Mouse (Mus musculus) embryonic facial prominence, embryonic 12.5 days (tissue): ENCODE results near the gene 4933402J07Rik. TPM values are rescaled to one million over a fixed set of nuclear protein-coding genes. Genes with fewer than 3 reads are reported as not detected.

Source experiments
- ATAC-seq: fragments of 200-750 bp; cut with Nextera tagmentation; 2 replicates; pipeline ENCODE4 v1.8.0; 2017; ENCODE audit not compliant: insufficient number of reproducible peaks, insufficient read depth, low FRiP score, low TSS enrichment
- H3K27ac ChIP-seq: fragments of 300-500 bp; sonication (generic); 2 replicates; pipeline ENCODE4 v1.5.1; 2016; ENCODE audit warnings: mild to moderate bottlenecking
- H3K27me3 ChIP-seq: fragments of 300-500 bp; sonication (generic); 2 replicates; pipeline ENCODE4 v1.6.1; 2016; ENCODE audit warnings: mild to moderate bottlenecking, moderate library complexity
- H3K36me3 ChIP-seq: fragments of 300-500 bp; sonication (generic); 2 replicates; pipeline ENCODE4 v1.6.1; 2016; ENCODE audit warnings: mild to moderate bottlenecking
- H3K4me1 ChIP-seq: fragments of 300-500 bp; sonication (generic); 2 replicates; pipeline ENCODE4 v1.6.1; 2016
- H3K4me2 ChIP-seq: fragments of 300-500 bp; sonication (generic); replicated peaks from 2 replicates; pipeline ENCODE4 v1.6.1; 2016; ENCODE audit warnings: mild to moderate bottlenecking, moderate library complexity
- H3K4me3 ChIP-seq: fragments of 300-500 bp; sonication (generic); 2 replicates; pipeline ENCODE4 v1.5.1; 2016; ENCODE audit warnings: mild to moderate bottlenecking
- H3K9ac ChIP-seq: fragments of 300-500 bp; sonication (generic); 2 replicates; pipeline ENCODE4 v1.6.1; 2016; ENCODE audit warnings: mild to moderate bottlenecking, moderate library complexity
- H3K9me3 ChIP-seq: fragments of 300-500 bp; sonication (generic); 2 replicates; pipeline ENCODE4 v1.6.1; 2016; ENCODE audit warnings: mild to moderate bottlenecking, moderate library complexity
- WGBS: fragments of 180-500 bp; shearing (Covaris S2); methylation state at CpG from one replicate; pipeline ENCODE4 v1.1.7; 2016; 5-methylcytosine and 5-hydroxymethylcytosine counted together
- polyA plus RNA-seq: library from polyadenylated mRNA; unstranded; fragments of >200 nt; fragmentation: Nextera tagmentation; extraction: Ambion mirVana; gene quantifications from 2 replicates; pipeline ENCODE4 v1.2.1, GENCODE M21; 2016

Gene 4933402J07Rik
- polyA plus RNA-seq, 1 experiment from 2014 or later, result not detected

DNA sequence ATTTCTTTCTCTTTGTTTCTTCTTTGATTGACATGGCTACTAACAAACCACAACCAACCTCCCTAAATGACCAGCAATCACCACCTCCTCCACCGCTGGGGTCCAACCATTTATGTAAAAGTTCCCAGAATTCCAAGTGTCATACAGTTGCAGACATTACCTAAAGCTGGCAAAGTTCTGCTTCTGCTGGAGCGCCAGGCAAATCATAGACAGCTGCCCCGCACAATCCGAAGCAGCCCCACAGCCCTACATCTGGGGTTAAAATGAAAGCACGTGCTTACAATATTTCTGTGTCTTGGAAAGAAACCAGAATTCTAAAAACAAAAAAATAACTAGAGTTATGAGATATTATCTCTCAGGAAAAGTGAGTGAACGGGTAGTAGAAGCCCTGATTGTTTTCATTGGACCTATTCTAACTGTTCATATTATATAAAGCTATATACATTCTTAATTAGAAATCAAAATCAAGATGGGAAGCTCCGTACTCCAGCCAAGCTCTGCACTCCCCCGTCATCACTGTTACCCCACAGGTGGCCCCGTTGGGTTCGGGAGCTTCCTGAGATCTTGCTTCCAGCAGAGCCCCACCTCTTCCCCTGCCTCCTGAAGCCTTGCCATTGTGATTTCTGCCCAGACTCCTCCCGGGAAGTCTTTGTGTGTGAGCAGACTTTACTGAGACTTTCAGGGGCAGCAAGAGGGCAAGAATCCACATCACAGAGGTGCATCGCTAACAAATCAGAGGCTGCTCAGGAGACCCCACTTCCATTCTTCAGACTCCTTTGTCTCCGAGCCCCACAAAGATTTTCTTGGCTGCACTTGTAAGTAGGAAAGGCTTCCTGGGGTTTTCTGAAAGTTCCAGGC, 6.3 kb downstream of the 4933402J07Rik start:
- peak overlapping the region; percentile 30 for H3K4me3 ChIP-seq
- 0 out of 2 replicates have a peak, but pooled peaks cover 4% of the 10 kb centered on the region for H3K27me3 ChIP-seq
- peaks cover 16% of the 10 kb centered on the region; the same call in 1 of the 2 replicates for H3K4me1 ChIP-seq
- H3K36me3 ChIP-seq, result no peaks in the 10 kb centered on the region
- ATAC-seq, result no peak
- WGBS, result 19% methylated on average over 13 of the region's 13 CpGs
- H3K9me3 ChIP-seq, result no peaks in the 10 kb centered on the region
- peak overlapping the region; percentile 49 for H3K4me2 ChIP-seq
- H3K9ac ChIP-seq, result peak overlapping the region; percentile 25; the same call in 1 of the 2 replicates
- H3K27ac ChIP-seq, result peak overlapping the region; percentile 52

DNA sequence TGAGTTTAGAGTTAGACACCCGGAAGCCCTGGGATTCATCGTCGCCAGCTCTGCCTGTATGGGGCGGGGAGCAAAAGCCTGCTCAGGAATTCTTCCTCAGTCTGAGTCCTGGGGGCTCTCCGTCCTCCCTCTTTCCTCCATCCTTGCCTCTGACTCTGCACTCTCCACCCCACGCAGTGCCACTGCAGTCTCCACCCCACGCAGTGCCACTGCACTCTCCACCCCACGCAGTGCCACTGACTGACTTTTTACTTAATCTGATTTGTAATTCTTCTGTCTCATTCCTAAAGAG, 6.9 kb downstream of the 4933402J07Rik start:
- ATAC-seq, result peak; percentile 48; the same call in 1 of the 2 replicates
- peak overlapping the region; percentile 25; the same call in 1 of the 2 replicates for H3K9ac ChIP-seq

GRCm38 (mm10) chr8:87570880-87571279, 7.2 kb downstream of the 4933402J07Rik start:
- peak overlapping the region; percentile 49 for H3K4me2 ChIP-seq
- H3K9ac ChIP-seq, result peak overlapping the region; percentile 25; the same call in 1 of the 2 replicates
- H3K4me3 ChIP-seq, result peak overlapping the region; percentile 30
- 5% methylated on average over 7 of the region's 7 CpGs for WGBS
- peaks cover 16% of the 10 kb centered on the region; the same call in 1 of the 2 replicates for H3K4me1 ChIP-seq
- H3K27ac ChIP-seq, result peak overlapping the region; percentile 52; the same call in 1 of the 2 replicates
- H3K36me3 ChIP-seq, result no peaks in the 10 kb centered on the region
- H3K27me3 ChIP-seq, result 0 out of 2 replicates have a peak, but pooled peaks cover 4% of the 10 kb centered on the region
- H3K9me3 ChIP-seq, result no peaks in the 10 kb centered on the region
- no peak for ATAC-seq

More for the DNA sequence above, 6.9 kb downstream of the 4933402J07Rik start:
- H3K36me3 ChIP-seq, result no peaks in the 10 kb centered on the region
- no peaks in the 10 kb centered on the region for H3K9me3 ChIP-seq
- H3K4me1 ChIP-seq, result peaks cover 16% of the 10 kb centered on the region; the same call in 1 of the 2 replicates
- H3K27me3 ChIP-seq, result 0 out of 2 replicates have a peak, but pooled peaks cover 4% of the 10 kb centered on the region
- peak overlapping the region; percentile 49 for H3K4me2 ChIP-seq
- 2% methylated on average over 8 of the region's 8 CpGs for WGBS
- H3K4me3 ChIP-seq, result peak overlapping the region; percentile 30
- peak overlapping the region; percentile 52 for H3K27ac ChIP-seq

- 3% methylated on average over 2 of the region's 2 CpGs for WGBS
- H3K9ac ChIP-seq, result no peak overlapping the region
- ATAC-seq, result no peak
Measured at GRCm38 (mm10) chr8:87594272-87594671, 30.6 kb downstream of the 4933402J07Rik start.

GRCm38 (mm10) chr8:87602731-87603130, 39.1 kb downstream of the 4933402J07Rik start:
- Histone ChIP-seq H3K9me3 (no peaks in the 10 kb centered on the region), H3K4me2 (no peak overlapping the region), H3K27me3 (no peaks in the 10 kb centered on the region; the same call in 1 of the 2 replicates), H3K4me1 (no peaks in the 10 kb centered on the region), H3K4me3 (no peak overlapping the region), H3K9ac (no peak overlapping the region), H3K27ac (no peak overlapping the region), H3K36me3 (no peaks in the 10 kb centered on the region)
- ATAC-seq, result no peak
- WGBS, result 77% methylated on average over 2 of the region's 2 CpGs

More at GRCm38 (mm10) chr8:87594272-87594671, 30.6 kb downstream of the 4933402J07Rik start:
- Histone ChIP-seq H3K9me3 (no peaks in the 10 kb centered on the region), H3K27me3 (no peaks in the 10 kb centered on the region), H3K4me2 (no peak overlapping the region), H3K36me3 (no peaks in the 10 kb centered on the region), H3K27ac (no peak overlapping the region), H3K4me1 (no peaks in the 10 kb centered on the region), H3K4me3 (no peak overlapping the region)

DNA sequence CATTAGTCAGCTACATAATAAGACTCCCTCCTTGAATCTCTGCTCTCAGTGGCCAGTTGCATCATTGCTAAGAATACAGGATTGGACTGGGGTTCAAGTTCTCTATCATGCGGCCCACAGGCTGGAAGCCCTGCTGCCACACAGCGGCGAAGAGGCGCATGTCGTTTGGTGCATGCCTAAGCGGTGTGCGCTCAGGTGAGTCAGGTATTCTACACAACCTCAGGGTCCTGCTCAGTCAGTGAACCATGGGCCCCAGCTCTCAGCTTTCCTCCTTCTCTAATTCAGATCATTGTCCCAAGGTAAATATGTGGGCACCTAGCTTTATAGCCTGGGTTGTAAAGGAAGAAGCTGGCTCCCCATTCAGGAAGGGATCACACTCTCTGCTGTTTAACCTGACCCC, 45.5 kb downstream of the 4933402J07Rik start:
- H3K4me1 ChIP-seq, result no peaks in the 10 kb centered on the region
- H3K4me3 ChIP-seq, result no peak overlapping the region
- WGBS, result 93% methylated on average over 7 of the region's 7 CpGs
- no peak overlapping the region for H3K4me2 ChIP-seq
- H3K36me3 ChIP-seq, result no peaks in the 10 kb centered on the region
- H3K27me3 ChIP-seq, result no peaks in the 10 kb centered on the region
- no peaks in the 10 kb centered on the region for H3K9me3 ChIP-seq
- H3K9ac ChIP-seq, result no peak overlapping the region
- ATAC-seq, result no peak
- no peak overlapping the region for H3K27ac ChIP-seq

- Histone ChIP-seq H3K36me3 (no peaks in the 10 kb centered on the region), H3K4me3 (no peak overlapping the region), H3K4me1 (no peaks in the 10 kb centered on the region), H3K9me3 (no peaks in the 10 kb centered on the region), H3K27me3 (no peaks in the 10 kb centered on the region), H3K4me2 (no peak overlapping the region), H3K9ac (no peak overlapping the region), H3K27ac (no peak overlapping the region)
- 83% methylated on average over 4 of the region's 4 CpGs for WGBS
- ATAC-seq, result no peak
Measured at GRCm38 (mm10) chr8:87609651-87610192, 46.1 kb downstream of the 4933402J07Rik start.

- no peak for ATAC-seq
- 95% methylated on average over 1 of the region's 1 CpGs for WGBS
- H3K9ac ChIP-seq, result no peak overlapping the region
- no peak overlapping the region for H3K4me2 ChIP-seq
- no peaks in the 10 kb centered on the region for H3K9me3 ChIP-seq
- no peak overlapping the region for H3K4me3 ChIP-seq
- H3K27ac ChIP-seq, result no peak overlapping the region
- H3K36me3 ChIP-seq, result no peaks in the 10 kb centered on the region
- H3K27me3 ChIP-seq, result no peaks in the 10 kb centered on the region
- peaks cover 12% of the 10 kb centered on the region for H3K4me1 ChIP-seq
Measured at GRCm38 (mm10) chr8:87613701-87614100, 50.0 kb downstream of the 4933402J07Rik start.

GRCm38 (mm10) chr8:87619118-87619517, 55.5 kb downstream of the 4933402J07Rik start:
- 53% methylated on average over 7 of the region's 7 CpGs for WGBS

DNA sequence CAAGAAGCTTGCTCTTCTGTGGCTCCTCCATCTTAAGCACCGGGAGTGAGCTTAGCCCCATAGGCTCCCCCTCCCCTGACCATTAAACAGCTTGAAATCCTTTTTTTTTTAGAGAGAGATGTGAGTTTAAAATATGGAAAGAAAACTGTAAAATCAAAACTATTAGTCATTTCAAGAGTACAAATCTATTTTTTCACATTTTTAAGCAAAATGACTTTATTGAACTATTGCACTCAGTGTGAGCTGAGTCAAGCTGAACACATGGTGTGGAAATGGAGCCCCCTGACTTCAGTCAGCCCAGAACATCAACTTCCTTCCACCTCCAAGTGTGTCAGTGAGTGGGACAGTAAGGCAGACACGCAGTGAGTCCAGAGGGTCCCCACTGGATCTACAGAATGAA, 55.9 kb downstream of the 4933402J07Rik start:
- H3K4me3 ChIP-seq, result no peak overlapping the region
- H3K9me3 ChIP-seq, result no peaks in the 10 kb centered on the region
- ATAC-seq, result no peak
- H3K27ac ChIP-seq, result no peak overlapping the region
- H3K27me3 ChIP-seq, result no peaks in the 10 kb centered on the region
- H3K36me3 ChIP-seq, result no peaks in the 10 kb centered on the region
- no peak overlapping the region for H3K9ac ChIP-seq
- 67% methylated on average over 2 of the region's 2 CpGs for WGBS
- H3K4me1 ChIP-seq, result peaks cover 12% of the 10 kb centered on the region
- H3K4me2 ChIP-seq, result no peak overlapping the region

More at GRCm38 (mm10) chr8:87619118-87619517, 55.5 kb downstream of the 4933402J07Rik start:
- H3K4me2 ChIP-seq, result no peak overlapping the region
- no peak overlapping the region for H3K4me3 ChIP-seq
- no peak overlapping the region for H3K9ac ChIP-seq
- no peak overlapping the region for H3K27ac ChIP-seq
- no peaks in the 10 kb centered on the region for H3K36me3 ChIP-seq
- no peak for ATAC-seq
- H3K27me3 ChIP-seq, result no peaks in the 10 kb centered on the region
- H3K9me3 ChIP-seq, result no peaks in the 10 kb centered on the region
- peaks cover 12% of the 10 kb centered on the region for H3K4me1 ChIP-seq

- no peak for ATAC-seq
- Histone ChIP-seq H3K4me3 (no peak overlapping the region), H3K27ac (no peak overlapping the region), H3K9me3 (no peaks in the 10 kb centered on the region), H3K9ac (no peak overlapping the region), H3K27me3 (no peaks in the 10 kb centered on the region), H3K36me3 (no peaks in the 10 kb centered on the region), H3K4me1 (peaks cover 11% of the 10 kb centered on the region), H3K4me2 (no peak overlapping the region)
- 67% methylated on average over 6 of the region's 6 CpGs for WGBS
Measured at GRCm38 (mm10) chr8:87620225-87620624, 56.6 kb downstream of the 4933402J07Rik start.

DNA sequence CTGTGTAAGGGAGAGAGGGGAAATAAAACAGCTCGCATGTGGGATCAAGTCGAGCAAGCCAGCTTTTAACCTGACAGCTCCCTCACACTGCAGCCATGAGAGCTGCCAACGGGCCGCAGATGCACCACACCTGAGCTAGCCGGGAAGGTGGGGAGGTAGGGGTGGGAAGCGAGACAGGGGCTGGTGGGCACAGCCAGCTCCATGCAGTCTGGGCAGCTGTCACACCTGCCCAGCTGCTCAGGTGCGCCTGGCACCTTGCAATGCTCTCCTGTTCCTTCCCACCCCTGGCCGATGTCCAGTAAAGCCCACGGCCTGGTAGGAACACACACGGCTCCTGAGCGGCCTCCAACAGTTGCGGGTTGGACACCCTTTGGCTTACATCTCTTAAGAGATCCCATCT, 57.5 kb downstream of the 4933402J07Rik start:
- Histone ChIP-seq H3K9me3 (no peaks in the 10 kb centered on the region), H3K4me2 (no peak overlapping the region), H3K9ac (no peak overlapping the region), H3K4me1 (peaks cover 7% of the 10 kb centered on the region), H3K27ac (no peak overlapping the region), H3K36me3 (no peaks in the 10 kb centered on the region), H3K27me3 (no peaks in the 10 kb centered on the region), H3K4me3 (no peak overlapping the region)
- 83% methylated on average over 12 of the region's 12 CpGs for WGBS
- ATAC-seq, result no peak
